Mouse (Mus musculus): Measurements from ENCODE around the gene A4gnt. TPM values are rescaled to one million over a fixed set of nuclear protein-coding genes. Genes with fewer than 3 reads are reported as not detected.

Gene A4gnt
- total and polyA plus RNA-seq, 3 experiments: not detected

GRCm38 (mm10) chr9:99662406-99662805 is 50.1 kb downstream of the A4gnt start:
- no peak overlapping the region for H3K27ac ChIP-seq (ENCODE audit: insufficient read depth, low read depth)
- dilution Hi-C loops (cut with MboI; ENCODE audit: extremely low pct_ligation_motif_present, extremely low pct_unique_long_range_greater_than_20kb, low sequenced_read_pairs): no loop called here
- H3K27me3 ChIP-seq (replicated peaks): peaks cover 23% of the 10 kb centered on the region
- no peak overlapping the region for H3K4me2 ChIP-seq (ENCODE audit: insufficient read depth, low read depth, poor library complexity, severe bottlenecking)
- in situ Hi-C loops (cut with MboI; ENCODE audit: low pct_ligation_motif_present, low pct_unique_long_range_greater_than_20kb, low sequenced_read_pairs): loop anchor here (10.0 kb wide), 1 partner anchor 208 kb away; the partner anchor contains the start of gene Nme9
- peak; percentile 70 for DNase-seq (ENCODE audit: extremely low read depth)
- H3K4me1 ChIP-seq (ENCODE audit: control insufficient read depth in 1 of 2, insufficient read depth in 2 of 2): peaks cover 0 to 5% of the 10 kb centered on the region in 2 experiments; a peak in 1 of 4 replicates
- TF ChIP-seq SMC3 (IDR thresholded peaks at IDR 0.05; ENCODE audit: low read depth, low read length) (peak; percentile 46), CTCF (conservative IDR thresholded peaks at IDR 0.05 in 1 of 2, IDR thresholded peaks at IDR 0.05 in 1 of 2; ENCODE audit: low read depth in 2 of 2, low read length in 2 of 2) (peak; percentile 71 to 77), USF1 (IDR thresholded peaks at IDR 0.05; ENCODE audit: low read depth, low read length) (no peak), RAD21 (IDR thresholded peaks at IDR 0.05; ENCODE audit: low read depth, low read length) (peak; percentile 66)
- H3K79me2 ChIP-seq (replicated peaks; ENCODE audit: control insufficient read depth, extremely low read depth, insufficient read depth, poor library complexity, severe bottlenecking): no peaks in the 10 kb centered on the region
- no peak overlapping the region for H3K9ac ChIP-seq (ENCODE audit: insufficient read depth, low read depth)
- no peak overlapping the region for H3K4me3 ChIP-seq (replicated peaks in 1 of 3; ENCODE audit: low read depth in 2 of 3, low read length in 2 of 3, poor library complexity in 1 of 3)
- no peaks in the 10 kb centered on the region for H3K36me3 ChIP-seq (replicated peaks in 1 of 2; ENCODE audit: control insufficient read depth in 1 of 2, insufficient read depth in 1 of 2, low read length in 1 of 2)
- H3K9me3 ChIP-seq (replicated peaks; ENCODE audit: low read length): no peaks in the 10 kb centered on the region

GRCm38 (mm10) chr9:99662887-99663286 is 50.6 kb downstream of the A4gnt start:
- peaks cover 0 to 5% of the 10 kb centered on the region in 2 experiments; a peak in 1 of 4 replicates for H3K4me1 ChIP-seq (ENCODE audit: control insufficient read depth in 1 of 2, insufficient read depth in 2 of 2)
- H3K9ac ChIP-seq (ENCODE audit: insufficient read depth, low read depth): no peak overlapping the region
- no peak for TF ChIP-seq NELFE (IDR thresholded peaks at IDR 0.05; ENCODE audit: low read depth, low read length)
- TF ChIP-seq ZMIZ1 (IDR thresholded peaks at IDR 0.05; ENCODE audit: low read depth, low read length): no peak
- in situ Hi-C loops (cut with MboI; ENCODE audit: low pct_ligation_motif_present, low pct_unique_long_range_greater_than_20kb, low sequenced_read_pairs): loop anchor here (10.0 kb wide), 1 partner anchor 208 kb away; the partner anchor contains the start of gene Nme9
- dilution Hi-C loops (cut with MboI; ENCODE audit: extremely low pct_ligation_motif_present, extremely low pct_unique_long_range_greater_than_20kb, low sequenced_read_pairs): no loop called here
- H3K4me3 ChIP-seq (replicated peaks in 1 of 3; ENCODE audit: low read depth in 2 of 3, low read length in 2 of 3, poor library complexity in 1 of 3): no peak overlapping the region
- no peaks in the 10 kb centered on the region for H3K36me3 ChIP-seq (replicated peaks in 1 of 2; ENCODE audit: control insufficient read depth in 1 of 2, insufficient read depth in 1 of 2, low read length in 1 of 2)
- no peak overlapping the region for H3K4me2 ChIP-seq (ENCODE audit: insufficient read depth, low read depth, poor library complexity, severe bottlenecking)
- peaks cover 23% of the 10 kb centered on the region for H3K27me3 ChIP-seq (replicated peaks)
- H3K27ac ChIP-seq (ENCODE audit: insufficient read depth, low read depth): no peak overlapping the region
- no peak for DNase-seq (ENCODE audit: extremely low read depth)
- H3K9me3 ChIP-seq (replicated peaks; ENCODE audit: low read length): no peaks in the 10 kb centered on the region
- no peaks in the 10 kb centered on the region for H3K79me2 ChIP-seq (replicated peaks; ENCODE audit: control insufficient read depth, extremely low read depth, insufficient read depth, poor library complexity, severe bottlenecking)

- TF ChIP-seq IRF4 (IDR thresholded peaks at IDR 0.05; ENCODE audit: low read depth, low read length): no peak
- TF ChIP-seq PAX5 (IDR thresholded peaks at IDR 0.05; ENCODE audit: low read length): no peak
- no peak for TF ChIP-seq RCOR1 (conservative IDR thresholded peaks at IDR 0.05; ENCODE audit: low read depth, low read length)
- TF ChIP-seq NRF1 (IDR thresholded peaks at IDR 0.05; ENCODE audit: low read depth, low read length): no peak
- no peak for TF ChIP-seq TCF12 (IDR thresholded peaks at IDR 0.05; ENCODE audit: low read depth, low read length)
- no peak for TF ChIP-seq POLR2A (IDR thresholded peaks at IDR 0.05; ENCODE audit: low read depth, low read length)
- TF ChIP-seq TBP (conservative IDR thresholded peaks at IDR 0.05; ENCODE audit: low read depth, low read length): no peak
- TF ChIP-seq ETS1 (conservative IDR thresholded peaks at IDR 0.05; ENCODE audit: low read depth, low read length): no peak
- TF ChIP-seq ELF1 (IDR thresholded peaks at IDR 0.05; ENCODE audit: low read depth, low read length): no peak
- TF ChIP-seq SMC3 (IDR thresholded peaks at IDR 0.05; ENCODE audit: low read depth, low read length): no peak
- no peak for TF ChIP-seq GABPA (IDR thresholded peaks at IDR 0.05; ENCODE audit: insufficient replicate concordance, low read depth, low read length)
- in situ Hi-C loops (cut with MboI; ENCODE audit: low pct_ligation_motif_present, low pct_unique_long_range_greater_than_20kb, low sequenced_read_pairs) (loop anchor here (10.0 kb wide), 1 partner anchor 213 kb away; the partner anchor contains the start of gene Nme9), dilution Hi-C loops (cut with MboI; ENCODE audit: extremely low pct_ligation_motif_present, extremely low pct_unique_long_range_greater_than_20kb, low sequenced_read_pairs) (no loop called here)
- H3K27me3 ChIP-seq (replicated peaks): peaks cover 16% of the 10 kb centered on the region
- no peak overlapping the region for H3K9ac ChIP-seq (ENCODE audit: insufficient read depth, low read depth)
- H3K4me1 ChIP-seq (ENCODE audit: control insufficient read depth in 1 of 2, insufficient read depth in 2 of 2): no peaks in the 10 kb centered on the region
- no peak overlapping the region for H3K4me2 ChIP-seq (ENCODE audit: insufficient read depth, low read depth, poor library complexity, severe bottlenecking)
- no peak overlapping the region for H3K4me3 ChIP-seq (replicated peaks in 1 of 3; ENCODE audit: low read depth in 2 of 3, low read length in 2 of 3, poor library complexity in 1 of 3)
- no peaks in the 10 kb centered on the region for H3K79me2 ChIP-seq (replicated peaks; ENCODE audit: control insufficient read depth, extremely low read depth, insufficient read depth, poor library complexity, severe bottlenecking)
- no peaks in the 10 kb centered on the region for H3K36me3 ChIP-seq (replicated peaks in 1 of 2; ENCODE audit: control insufficient read depth in 1 of 2, insufficient read depth in 1 of 2, low read length in 1 of 2)
- DNase-seq (ENCODE audit: extremely low read depth): no peak
- H3K27ac ChIP-seq (ENCODE audit: insufficient read depth, low read depth): no peak overlapping the region
- peaks cover 11% of the 10 kb centered on the region for H3K9me3 ChIP-seq (replicated peaks; ENCODE audit: low read length)
Observed at GRCm38 (mm10) chr9:99667596-99667995, 55.3 kb downstream of the A4gnt start.
